Mouse (Mus musculus): Measurements from ENCODE around the gene Il12rb1.

DNA sequence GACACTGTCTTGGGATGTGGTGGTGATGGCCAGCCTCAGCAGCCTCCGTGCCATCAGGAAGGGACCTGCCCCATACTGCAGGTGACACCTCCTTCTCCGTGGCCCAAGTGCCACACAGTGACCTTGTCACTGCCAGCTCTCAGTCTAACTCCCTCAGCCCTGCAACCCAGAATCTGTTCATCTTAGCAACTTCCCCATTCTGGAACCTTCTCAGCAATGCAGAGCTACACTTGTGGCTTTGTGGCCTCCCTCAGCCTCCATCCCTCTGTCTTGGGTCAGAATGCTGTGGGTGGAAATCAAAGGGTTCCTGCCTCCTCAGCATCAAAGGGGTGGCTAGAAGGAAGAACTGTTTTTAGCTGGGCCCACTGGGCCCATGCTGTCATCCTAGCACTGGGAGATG is 45.6 kb downstream of the Il12rb1 start:
- TF ChIP-seq POLR2A (IDR thresholded peaks at IDR 0.05; ENCODE audit: insufficient read length, low read depth) (no peak), SRF (IDR thresholded peaks at IDR 0.05; ENCODE audit: control insufficient read depth, insufficient read length, low read depth) (no peak), REST (IDR thresholded peaks at IDR 0.05; ENCODE audit: insufficient read depth, insufficient read length) (no peak), CEBPB (IDR thresholded peaks at IDR 0.05; ENCODE audit: insufficient read depth, poor library complexity, severe bottlenecking) (no peak), MAX (IDR thresholded peaks at IDR 0.05; ENCODE audit: low read depth) (no peak), MYOG (IDR thresholded peaks at IDR 0.05; ENCODE audit: control insufficient read depth in 1 of 3, insufficient read depth in 1 of 3, insufficient read length in 2 of 3, low read depth in 2 of 3) (no peak), USF1 (IDR thresholded peaks at IDR 0.05; ENCODE audit: low read depth) (no peak), TCF12 (IDR thresholded peaks at IDR 0.05; ENCODE audit: insufficient read depth, poor library complexity, severe bottlenecking) (no peak), POLR2AphosphoS2 (IDR thresholded peaks at IDR 0.05; ENCODE audit: insufficient read length, low read depth) (no peak), MYOD1 (IDR thresholded peaks at IDR 0.05; ENCODE audit: control insufficient read depth in 1 of 3, insufficient read length in 2 of 3, low read depth in 2 of 3) (no peak), E2F4 (IDR thresholded peaks at IDR 0.05; ENCODE audit: insufficient read depth) (no peak), TCF3 (IDR thresholded peaks at IDR 0.05; ENCODE audit: insufficient read length, low read depth) (no peak)

Data from myocyte (in vitro differentiated cells).